Mouse (Mus musculus) cerebellum, adult 2 months (tissue): ENCODE measurements around the gene Ssc4d.

Source experiments
- CTCF ChIP-seq: fragments of 200-500 bp; IDR thresholded peaks from 2 replicates; pipeline ENCODE4 v1.5.1; 2011; ENCODE audit warnings: low read depth, mild to moderate bottlenecking, control low read depth, low read length, moderate library complexity, borderline replicate concordance; ENCODE audit not compliant: insufficient read depth
- POLR2A ChIP-seq: fragments of 200-500 bp; IDR thresholded peaks from 2 replicates; pipeline ENCODE4 v1.6.1; 2011; ENCODE audit warnings: low read length, control low read depth, borderline replicate concordance; ENCODE audit not compliant: insufficient read depth

DNA sequence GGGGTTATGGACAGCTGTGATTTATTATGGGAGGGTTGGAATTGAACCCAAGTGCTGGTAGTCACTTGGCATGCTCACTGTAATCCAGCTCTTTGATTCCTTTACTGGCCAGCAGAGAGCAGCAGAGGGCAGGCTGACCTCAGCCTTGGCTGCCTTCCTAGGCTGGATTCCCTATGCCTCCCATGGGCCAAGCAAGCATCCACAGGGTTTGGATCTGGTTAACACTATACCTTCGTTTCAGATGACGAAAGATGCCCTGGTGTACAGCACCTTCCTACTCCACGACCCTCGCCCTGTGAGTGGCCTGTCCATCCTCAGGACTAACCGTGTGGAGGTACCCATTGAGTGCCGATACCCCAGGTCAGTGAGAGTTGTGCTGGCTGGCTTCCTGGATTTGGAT is 8.1 kb upstream of the Ssc4d start:
- TF ChIP-seq POLR2A (no peak), CTCF (peak; percentile 92)
